Mouse (Mus musculus) liver, embryonic 13.5 days (tissue): ENCODE measurements around the gene Iqcc. TPM values are rescaled to one million over a fixed set of nuclear protein-coding genes. Genes with fewer than 3 reads are reported as not detected.

Source experiments
- ATAC-seq: fragments of 200-750 bp; cut with Nextera tagmentation; 2 replicates; pipeline ENCODE4 v1.8.0; 2017; ENCODE audit warnings: low read depth, mild to moderate bottlenecking, moderate number of reproducible peaks, moderate library complexity
- DNase-seq: peaks from one replicate; pipeline ENCODE4 v3.0.0; 2022
- H3K27ac ChIP-seq: fragments of 300-500 bp; sonication (generic); 2 replicates; pipeline ENCODE4 v1.5.1; 2015; ENCODE audit warnings: moderate library complexity, mild to moderate bottlenecking, inconsistent platforms
- H3K27me3 ChIP-seq: fragments of 300-500 bp; sonication (generic); 2 replicates; pipeline ENCODE4 v1.6.1; 2015; ENCODE audit warnings: mild to moderate bottlenecking, inconsistent platforms
- H3K36me3 ChIP-seq: fragments of 300-500 bp; sonication (generic); 2 replicates; pipeline ENCODE4 v1.6.1; 2015; ENCODE audit warnings: mild to moderate bottlenecking, inconsistent platforms
- H3K4me1 ChIP-seq: fragments of 300-500 bp; sonication (generic); replicated peaks from 2 replicates; pipeline ENCODE4 v1.6.1; 2015; ENCODE audit warnings: inconsistent platforms
- H3K4me2 ChIP-seq: fragments of 300-500 bp; sonication (generic); 2 replicates; pipeline ENCODE4 v1.6.1; 2015; ENCODE audit warnings: inconsistent platforms, mild to moderate bottlenecking, moderate library complexity
- H3K4me3 ChIP-seq: fragments of 300-500 bp; sonication (generic); replicated peaks from 2 replicates; pipeline ENCODE4 v1.5.1; 2015; ENCODE audit warnings: mild to moderate bottlenecking, inconsistent platforms
- H3K9ac ChIP-seq: fragments of 300-500 bp; sonication (generic); 2 replicates; pipeline ENCODE4 v1.6.1; 2015; ENCODE audit warnings: mild to moderate bottlenecking, inconsistent platforms
- H3K9me3 ChIP-seq: fragments of 300-500 bp; sonication (generic); replicated peaks from 2 replicates; pipeline ENCODE4 v1.6.1; 2016; ENCODE audit warnings: inconsistent platforms
- WGBS: fragments of 180-500 bp; shearing (Covaris S2); methylation state at CpG from one replicate; pipeline ENCODE4 v1.1.7; 2015; ENCODE audit not compliant: insufficient replicate concordance; 5-methylcytosine and 5-hydroxymethylcytosine counted together
- polyA plus RNA-seq: library from polyadenylated mRNA; unstranded; fragments of >200 nt; fragmentation: Nextera tagmentation; extraction: Ambion mirVana; gene quantifications from 2 replicates; pipeline ENCODE4 v1.2.1, GENCODE M21; 2015

The Iqcc gene
- 11.0 TPM in 2 replicates for polyA plus RNA-seq

GRCm38 (mm10) chr4:129618786-129619691 lies at the start of gene Iqcc:
TSS of gene Iqcc (minus strand) at chr4:129619099.
- Histone ChIP-seq H3K9ac (peak within 1 kb of the TSS; percentile 89), H3K27me3 (no peaks in the 10 kb centered on the region), H3K27ac (peak within 1 kb of the TSS; percentile 81), H3K4me1 (peaks cover 46% of the 10 kb centered on the region), H3K4me3 (peak within 1 kb of the TSS; percentile 71), H3K36me3 (peaks cover 16% of the 10 kb centered on the region), H3K4me2 (peak within 1 kb of the TSS; percentile 89), H3K9me3 (no peaks in the 10 kb centered on the region)
- peak; percentile 90 for ATAC-seq
- WGBS, result 3% methylated on average over 44 of the region's 44 CpGs
- DNase-seq, result peak; percentile 90

- H3K9me3 ChIP-seq, result no peaks in the 10 kb centered on the region
- no peak overlapping the region for H3K27ac ChIP-seq
- ATAC-seq, result no peak
- no peak overlapping the region for H3K9ac ChIP-seq
- WGBS, result 73% methylated on average over 3 of the region's 3 CpGs
- no peak overlapping the region for H3K4me2 ChIP-seq
- H3K4me3 ChIP-seq, result no peak overlapping the region
- no peaks in the 10 kb centered on the region for H3K27me3 ChIP-seq
- H3K4me1 ChIP-seq, result no peaks in the 10 kb centered on the region
- no peak for DNase-seq
- peaks cover 48% of the 10 kb centered on the region for H3K36me3 ChIP-seq
Measured at GRCm38 (mm10) chr4:129662255-129662813, 43.4 kb upstream of the Iqcc start.

GRCm38 (mm10) chr4:129661584-129661983 lies 42.7 kb upstream of the Iqcc start:
- no peak overlapping the region for H3K27ac ChIP-seq
- DNase-seq (no peak), ATAC-seq (no peak)
- 89% methylated on average over 3 of the region's 3 CpGs for WGBS
- H3K9ac ChIP-seq, result no peak overlapping the region
- H3K36me3 ChIP-seq, result peaks cover 51% of the 10 kb centered on the region
- no peaks in the 10 kb centered on the region for H3K4me1 ChIP-seq
- no peaks in the 10 kb centered on the region for H3K27me3 ChIP-seq
- no peak overlapping the region for H3K4me3 ChIP-seq
- no peaks in the 10 kb centered on the region for H3K9me3 ChIP-seq
- no peak overlapping the region for H3K4me2 ChIP-seq

GRCm38 (mm10) chr4:129654770-129655169 lies 35.9 kb upstream of the Iqcc start:
- Histone ChIP-seq H3K9ac (no peak overlapping the region), H3K27me3 (no peaks in the 10 kb centered on the region), H3K27ac (no peak overlapping the region), H3K36me3 (peaks cover 91% of the 10 kb centered on the region), H3K9me3 (no peaks in the 10 kb centered on the region), H3K4me3 (no peak overlapping the region), H3K4me2 (no peak overlapping the region), H3K4me1 (no peaks in the 10 kb centered on the region)
- DNase-seq (no peak), ATAC-seq (no peak)
- 86% methylated on average over 14 of the region's 14 CpGs for WGBS

GRCm38 (mm10) chr4:129650359-129650758 lies 31.5 kb upstream of the Iqcc start:
- Histone ChIP-seq H3K27me3 (no peaks in the 10 kb centered on the region), H3K9ac (no peak overlapping the region), H3K36me3 (peaks cover 94% of the 10 kb centered on the region), H3K9me3 (no peaks in the 10 kb centered on the region), H3K4me3 (no peak overlapping the region), H3K4me2 (no peak overlapping the region), H3K4me1 (no peaks in the 10 kb centered on the region), H3K27ac (no peak overlapping the region)
- no peak for ATAC-seq
- no peak for DNase-seq
- WGBS, result 86% methylated on average over 8 of the region's 8 CpGs

GRCm38 (mm10) chr4:129648656-129649055 lies 29.8 kb upstream of the Iqcc start:
- DNase-seq, result no peak
- Histone ChIP-seq H3K27ac (no peak overlapping the region), H3K36me3 (peaks cover 77% of the 10 kb centered on the region), H3K9me3 (no peaks in the 10 kb centered on the region), H3K27me3 (no peaks in the 10 kb centered on the region), H3K9ac (no peak overlapping the region), H3K4me3 (no peak overlapping the region), H3K4me2 (no peak overlapping the region), H3K4me1 (no peaks in the 10 kb centered on the region)
- WGBS, result 80% methylated on average over 1 of the region's 1 CpGs
- no peak for ATAC-seq

- Histone ChIP-seq H3K36me3 (peaks cover 46% of the 10 kb centered on the region), H3K4me2 (no peak overlapping the region), H3K4me3 (no peak overlapping the region), H3K4me1 (peaks cover 9% of the 10 kb centered on the region), H3K27ac (no peak overlapping the region), H3K9ac (no peak overlapping the region), H3K27me3 (no peaks in the 10 kb centered on the region), H3K9me3 (no peaks in the 10 kb centered on the region)
- 61% methylated on average over 6 of the region's 6 CpGs for WGBS
- ATAC-seq (no peak), DNase-seq (no peak)
Measured at GRCm38 (mm10) chr4:129645204-129645603, 26.3 kb upstream of the Iqcc start.

GRCm38 (mm10) chr4:129641756-129642155 lies 22.9 kb upstream of the Iqcc start:
- H3K36me3 ChIP-seq, result peaks cover 41% of the 10 kb centered on the region
- H3K4me2 ChIP-seq, result peak overlapping the region; percentile 56
- peak overlapping the region; percentile 73 for H3K4me3 ChIP-seq
- ATAC-seq (no peak), DNase-seq (no peak)
- peaks cover 33% of the 10 kb centered on the region for H3K4me1 ChIP-seq
- peak overlapping the region; percentile 83; the same call in 1 of the 2 replicates for H3K9ac ChIP-seq
- peak overlapping the region; percentile 48 for H3K27ac ChIP-seq
- 68% methylated on average over 5 of the region's 5 CpGs for WGBS
- H3K9me3 ChIP-seq, result no peaks in the 10 kb centered on the region
- H3K27me3 ChIP-seq, result no peaks in the 10 kb centered on the region

- Histone ChIP-seq H3K4me3 (peak within 1 kb of the TSS; percentile 73), H3K27ac (peak within 1 kb of the TSS; percentile 87), H3K4me1 (peaks cover 33% of the 10 kb centered on the region), H3K36me3 (peaks cover 41% of the 10 kb centered on the region), H3K27me3 (no peaks in the 10 kb centered on the region), H3K9me3 (no peaks in the 10 kb centered on the region), H3K9ac (peak within 1 kb of the TSS; percentile 83), H3K4me2 (peak within 1 kb of the TSS; percentile 88)
- ATAC-seq (peak; percentile 90), DNase-seq (peak; percentile 95)
- under 1% methylated on average over 59 of the region's 60 CpGs for WGBS
Measured at GRCm38 (mm10) chr4:129640638-129641467, 22.0 kb upstream of the Iqcc start, which contains the start of gene Txlna. TSS of gene Txlna (minus strand) at chr4:129641065.

- H3K9ac ChIP-seq, result peak overlapping the region; percentile 83
- peaks cover 33% of the 10 kb centered on the region for H3K4me1 ChIP-seq
- ATAC-seq (no peak), DNase-seq (no peak)
- peak overlapping the region; percentile 87 for H3K27ac ChIP-seq
- H3K4me3 ChIP-seq, result peak overlapping the region; percentile 73
- H3K4me2 ChIP-seq, result peak overlapping the region; percentile 88
- WGBS, result 1% methylated on average over 17 of the region's 17 CpGs
- peaks cover 45% of the 10 kb centered on the region for H3K36me3 ChIP-seq
- no peaks in the 10 kb centered on the region for H3K27me3 ChIP-seq
- H3K9me3 ChIP-seq, result no peaks in the 10 kb centered on the region
Measured at GRCm38 (mm10) chr4:129640101-129640637, 21.3 kb upstream of the Iqcc start.

GRCm38 (mm10) chr4:129639221-129639620 lies 20.3 kb upstream of the Iqcc start:
- Histone ChIP-seq H3K36me3 (peaks cover 54% of the 10 kb centered on the region), H3K9ac (peak overlapping the region; percentile 83), H3K27ac (0 out of 2 replicates have a peak overlapping the region, but pooled peaks have one; percentile 87)

More at GRCm38 (mm10) chr4:129639221-129639620, 20.3 kb upstream of the Iqcc start:
- H3K4me2 ChIP-seq, result peak overlapping the region; percentile 88
- no peaks in the 10 kb centered on the region for H3K9me3 ChIP-seq
- DNase-seq (no peak), ATAC-seq (no peak)
- no peaks in the 10 kb centered on the region for H3K27me3 ChIP-seq
- 83% methylated on average over 15 of the region's 15 CpGs for WGBS
- H3K4me1 ChIP-seq, result peaks cover 41% of the 10 kb centered on the region
- H3K4me3 ChIP-seq, result peak overlapping the region; percentile 73
